8 mouse cellular contexts compared by ENCODE assay signal in genomic region chr17:34118113-34118872, GRCm38 (mm10). TPM values are rescaled to one million over a fixed set of nuclear protein-coding genes. Genes with fewer than 3 reads are reported as not detected.
DNase-seq lines count a peak whose midpoint lies in the region; ATAC-seq lines count a peak whose summit lies in the region.

No protein-coding gene starts in this region.

- no peaks in the 10 kb centered on the region for H3K27me3 ChIP-seq in megakaryocyte, embryonic 14.5 days (replicated peaks)
- H3K27me3 ChIP-seq in forebrain, embryonic 16.5 days (replicated peaks; ENCODE audit: control insufficient read depth, insufficient read depth, low read length) = no peaks in the 10 kb centered on the region
- H3K27me3 ChIP-seq in liver, embryonic 16.5 days (ENCODE audit: control insufficient read depth, insufficient read depth, low read depth, low read length) = no peaks in the 10 kb centered on the region

- peak overlapping the region; percentile 20 for H3K27ac ChIP-seq in brown adipose tissue, adult 24 weeks (replicated peaks; ENCODE audit: low read depth, low read length)
- peak overlapping the region; percentile 86 for H3K27ac ChIP-seq in forebrain, embryonic 16.5 days (ENCODE audit: low read length)
- peak overlapping the region; percentile 74 for H3K27ac ChIP-seq in liver, embryonic 16.5 days (ENCODE audit: low read length)

- H3K9ac ChIP-seq in forebrain, embryonic 16.5 days (replicated peaks; ENCODE audit: low read depth, low read length) = peak overlapping the region; percentile 82
- peak overlapping the region; percentile 94 for H3K9ac ChIP-seq in liver, embryonic 16.5 days (ENCODE audit: low read depth, low read length)

- peaks cover 48% of the 10 kb centered on the region for H3K4me1 ChIP-seq in megakaryocyte, embryonic 14.5 days
- H3K4me1 ChIP-seq in brown adipose tissue, adult 24 weeks (ENCODE audit: control insufficient read depth, insufficient read depth, insufficient read length, low read length) = no peaks in the 10 kb centered on the region; the same call in 1 of the 2 replicates
- H3K4me1 ChIP-seq in forebrain, embryonic 16.5 days (replicated peaks; ENCODE audit: control insufficient read depth, insufficient read depth, low read length) = peaks cover 19% of the 10 kb centered on the region
- peaks cover 42% of the 10 kb centered on the region for H3K4me1 ChIP-seq in liver, embryonic 16.5 days (ENCODE audit: control insufficient read depth, low read depth, low read length)

- H3K9me3 ChIP-seq in megakaryocyte, embryonic 14.5 days = no peaks in the 10 kb centered on the region
- no peaks in the 10 kb centered on the region for H3K9me3 ChIP-seq in forebrain, embryonic 16.5 days (ENCODE audit: control insufficient read depth, low read length)
- H3K9me3 ChIP-seq in liver, embryonic 16.5 days (replicated peaks; ENCODE audit: control insufficient read depth, low read length) = no peaks in the 10 kb centered on the region

- DNase-seq in induced T-regulatory cell, adult 2 months (ENCODE audit: low read depth) = peak; percentile 75
- peak; percentile 22 for DNase-seq in ovary, postnatal 10 days (ENCODE audit: low spot score)

- H3K4me3 ChIP-seq in megakaryocyte, embryonic 14.5 days (replicated peaks) = peak overlapping the region; percentile 96
- peak overlapping the region; percentile 98 for H3K4me3 ChIP-seq in brown adipose tissue, adult 24 weeks (ENCODE audit: insufficient read depth, low read depth, low read length)
- peak overlapping the region; percentile 85 for H3K4me3 ChIP-seq in forebrain, embryonic 16.5 days (replicated peaks; ENCODE audit: low read length)
- H3K4me3 ChIP-seq in liver, embryonic 16.5 days (ENCODE audit: low read depth, low read length) = peak overlapping the region; percentile 99

- WGBS in forebrain, embryonic 16.5 days = 0% methylated on average over 65 of the region's 67 CpGs
- under 1% methylated on average over 66 of the region's 67 CpGs for WGBS in liver, embryonic 16.5 days (ENCODE audit: insufficient replicate concordance)

- peaks cover 61% of the 10 kb centered on the region for H3K36me3 ChIP-seq in megakaryocyte, embryonic 14.5 days (replicated peaks; ENCODE audit: low read length)
- peaks cover 32% of the 10 kb centered on the region for H3K36me3 ChIP-seq in forebrain, embryonic 16.5 days (ENCODE audit: control insufficient read depth, insufficient read depth)
- H3K36me3 ChIP-seq in liver, embryonic 16.5 days (ENCODE audit: control insufficient read depth, insufficient read depth) = peaks cover 50% of the 10 kb centered on the region

- H3K4me2 ChIP-seq in forebrain, embryonic 16.5 days (ENCODE audit: low read length) = peak overlapping the region; percentile 83
- peak overlapping the region; percentile 77 for H3K4me2 ChIP-seq in liver, embryonic 16.5 days (ENCODE audit: low read depth, low read length)

- ATAC-seq in megakaryocyte, adult 5-6 weeks (ENCODE audit: poor library complexity, severe bottlenecking) = no peak
- ATAC-seq in forebrain, embryonic 16.5 days = no peak
- no peak for ATAC-seq in liver, embryonic 16.5 days (ENCODE audit: low read depth)
- no peak for ATAC-seq in megakaryocyte-erythroid progenitor cell, adult 5-6 weeks (replicated peaks; ENCODE audit: low FRiP score, low TSS enrichment, poor library complexity, severe bottlenecking)

RNA-seq across cellular contexts. Expression of gene H2-DMa, which starts 1.0 kb away (rescaled TPM):
- 19.3 and 32.1 TPM in 2 replicates for polyA plus RNA-seq in megakaryocyte, embryonic 14.5 days (2012; ENCODE audit: insufficient read depth, low replicate concordance)
- total RNA-seq in megakaryocyte, adult 5-6 weeks (2015) = 172 and 189 TPM in 2 replicates
- total RNA-seq in megakaryocyte, adult 5-6 weeks (2017) = 145 and 152 TPM in 2 replicates
- polyA plus RNA-seq in brown adipose tissue, adult 24 weeks (2012; ENCODE audit: insufficient read depth, insufficient read length, missing spikeins) = 6.9 and 10.5 TPM in 2 replicates
- 12.1 and 15.8 TPM in 2 replicates for polyA plus RNA-seq in forebrain, embryonic 16.5 days (2015; fragmentation: Nextera tagmentation; extraction: Ambion mirVana)
- polyA plus RNA-seq in liver, embryonic 16.5 days (2015; fragmentation: Nextera tagmentation; extraction: Ambion mirVana) = 5.3 and 5.5 TPM in 2 replicates
- 26.4 and 41.6 TPM in 2 replicates for total RNA-seq in megakaryocyte-erythroid progenitor cell, adult 5-6 weeks (2014; fragmentation: Nextera tagmentation)
- 35.0 and 36.7 TPM in 2 replicates for total RNA-seq in megakaryocyte-erythroid progenitor cell, adult 5-6 weeks (2017)

RNA-seq across cellular contexts. Expression of gene Brd2, which starts 4.1 kb away (rescaled TPM):
- 174 and 242 TPM in 2 replicates for polyA plus RNA-seq in megakaryocyte, embryonic 14.5 days (2012; ENCODE audit: insufficient read depth, low replicate concordance)
- 287 and 312 TPM in 2 replicates for total RNA-seq in megakaryocyte, adult 5-6 weeks (2015)
- total RNA-seq in megakaryocyte, adult 5-6 weeks (2017) = 286 and 353 TPM in 2 replicates
- 82.7 and 86.3 TPM in 2 replicates for polyA plus RNA-seq in brown adipose tissue, adult 24 weeks (2012; ENCODE audit: insufficient read depth, insufficient read length, missing spikeins)
- 130 and 132 TPM in 2 replicates for polyA plus RNA-seq in forebrain, embryonic 16.5 days (2015; fragmentation: Nextera tagmentation; extraction: Ambion mirVana)
- 32.0 and 35.8 TPM in 2 replicates for polyA plus RNA-seq in liver, embryonic 16.5 days (2015; fragmentation: Nextera tagmentation; extraction: Ambion mirVana)
- total RNA-seq in megakaryocyte-erythroid progenitor cell, adult 5-6 weeks (2014; fragmentation: Nextera tagmentation) = 173 and 198 TPM in 2 replicates
- total RNA-seq in megakaryocyte-erythroid progenitor cell, adult 5-6 weeks (2017) = 312 and 511 TPM in 2 replicates

RNA-seq across cellular contexts. Expression of gene H2-DMb2, which starts 24.8 kb away (rescaled TPM):
- polyA plus RNA-seq in megakaryocyte, embryonic 14.5 days (2012; ENCODE audit: insufficient read depth, low replicate concordance) = 1.5 TPM in 1 of 2 replicates, not detected in the other
- total RNA-seq in megakaryocyte, adult 5-6 weeks (2015) = 8.9 and 9.6 TPM in 2 replicates
- 12.4 and 18.3 TPM in 2 replicates for total RNA-seq in megakaryocyte, adult 5-6 weeks (2017)
- polyA plus RNA-seq in brown adipose tissue, adult 24 weeks (2012; ENCODE audit: insufficient read depth, insufficient read length, missing spikeins) = not detected in 2 replicates
- polyA plus RNA-seq in forebrain, embryonic 16.5 days (2015; fragmentation: Nextera tagmentation; extraction: Ambion mirVana) = 0.43 and 0.90 TPM in 2 replicates
- 0.74 and 1.0 TPM in 2 replicates for polyA plus RNA-seq in liver, embryonic 16.5 days (2015; fragmentation: Nextera tagmentation; extraction: Ambion mirVana)
- total RNA-seq in megakaryocyte-erythroid progenitor cell, adult 5-6 weeks (2014; fragmentation: Nextera tagmentation) = 0.81 and 2.9 TPM in 2 replicates
- total RNA-seq in megakaryocyte-erythroid progenitor cell, adult 5-6 weeks (2017) = not detected in 2 replicates

RNA-seq across cellular contexts. Expression of gene H2-Oa, which starts 26.2 kb away (rescaled TPM):
- polyA plus RNA-seq in megakaryocyte, embryonic 14.5 days (2012; ENCODE audit: insufficient read depth, low replicate concordance) = 9.5 and 12.1 TPM in 2 replicates
- 10.0 and 10.8 TPM in 2 replicates for total RNA-seq in megakaryocyte, adult 5-6 weeks (2015)
- 3.7 and 6.9 TPM in 2 replicates for total RNA-seq in megakaryocyte, adult 5-6 weeks (2017)
- not detected in 2 replicates for polyA plus RNA-seq in brown adipose tissue, adult 24 weeks (2012; ENCODE audit: insufficient read depth, insufficient read length, missing spikeins)
- polyA plus RNA-seq in forebrain, embryonic 16.5 days (2015; fragmentation: Nextera tagmentation; extraction: Ambion mirVana) = 0.22 and 0.28 TPM in 2 replicates
- polyA plus RNA-seq in liver, embryonic 16.5 days (2015; fragmentation: Nextera tagmentation; extraction: Ambion mirVana) = 0.43 and 0.57 TPM in 2 replicates
- 6.2 and 15.1 TPM in 2 replicates for total RNA-seq in megakaryocyte-erythroid progenitor cell, adult 5-6 weeks (2014; fragmentation: Nextera tagmentation)
- total RNA-seq in megakaryocyte-erythroid progenitor cell, adult 5-6 weeks (2017) = 0.75 and 5.8 TPM in 2 replicates

RNA-seq across cellular contexts. Expression of gene H2-DMb1, which starts 34.6 kb away (rescaled TPM):
- polyA plus RNA-seq in megakaryocyte, embryonic 14.5 days (2012; ENCODE audit: insufficient read depth, low replicate concordance) = 1.1 TPM in 1 of 2 replicates, not detected in the other
- total RNA-seq in megakaryocyte, adult 5-6 weeks (2015) = 105 and 109 TPM in 2 replicates
- 110 and 132 TPM in 2 replicates for total RNA-seq in megakaryocyte, adult 5-6 weeks (2017)
- 11.1 and 14.7 TPM in 2 replicates for polyA plus RNA-seq in brown adipose tissue, adult 24 weeks (2012; ENCODE audit: insufficient read depth, insufficient read length, missing spikeins)
- 0.66 and 0.98 TPM in 2 replicates for polyA plus RNA-seq in forebrain, embryonic 16.5 days (2015; fragmentation: Nextera tagmentation; extraction: Ambion mirVana)
- 1.3 and 1.5 TPM in 2 replicates for polyA plus RNA-seq in liver, embryonic 16.5 days (2015; fragmentation: Nextera tagmentation; extraction: Ambion mirVana)
- 3.8 and 9.1 TPM in 2 replicates for total RNA-seq in megakaryocyte-erythroid progenitor cell, adult 5-6 weeks (2014; fragmentation: Nextera tagmentation)
- total RNA-seq in megakaryocyte-erythroid progenitor cell, adult 5-6 weeks (2017) = 10.1 and 22.9 TPM in 2 replicates

Comparison
In these comparisons a context has a peak if more than half of its experiments do, and no peak if none do; other contexts are left out.
1. H3K27ac ChIP-seq: peak in every context shown above with its lines; median percentile 86 in forebrain, embryonic 16.5 days; 74 in liver, embryonic 16.5 days; 20 in brown adipose tissue, adult 24 weeks.